Mouse (Mus musculus) adrenal gland, adult 8-10 months (tissue): ENCODE measurements around the gene Emcn. TPM values are rescaled to one million over a fixed set of nuclear protein-coding genes. Genes with fewer than 3 reads are reported as not detected.

ENCODE experiments used
- DNase-seq: peaks from one replicate; pipeline ENCODE4 v3.0.0; 2022
- total RNA-seq, 4 experiments: library from RNA; stranded (reverse); gene quantifications; 2 replicates each; pipeline ENCODE4 v1.2.4; 2022

Emcn gene
- 100 to 1,000 TPM in 3 of 4 experiments, 10 to 100 TPM in 1; 84.3 to 154 (median 135) TPM for total RNA-seq

- peak; percentile 7 for DNase-seq
These were observed at the start of gene Emcn for GRCm38 (mm10) chr3:137340938-137341337. Gene Emcn, plus strand, starts transcription at chr3:137341067.

GRCm38 (mm10) chr3:137293174-137293591, 47.7 kb upstream of the Emcn start:
- no peak for DNase-seq

- DNase-seq = no peak
These were observed 42.6 kb upstream of the Emcn start for GRCm38 (mm10) chr3:137298230-137298629.

- no peak for DNase-seq
These were observed 40.7 kb upstream of the Emcn start for GRCm38 (mm10) chr3:137300210-137300609.

GRCm38 (mm10) chr3:137301195-137301594, 39.7 kb upstream of the Emcn start:
- DNase-seq = no peak

- no peak for DNase-seq
These were observed 38.1 kb upstream of the Emcn start for GRCm38 (mm10) chr3:137302804-137303203.

- DNase-seq = no peak
These were observed 30.9 kb upstream of the Emcn start for GRCm38 (mm10) chr3:137309959-137310358.

GRCm38 (mm10) chr3:137312540-137312939, 28.3 kb upstream of the Emcn start:
- no peak for DNase-seq

GRCm38 (mm10) chr3:137313775-137314362, 27.0 kb upstream of the Emcn start:
- DNase-seq = no peak

- no peak for DNase-seq
These were observed 22.5 kb upstream of the Emcn start for GRCm38 (mm10) chr3:137318371-137318770.

- DNase-seq = no peak
These were observed 20.9 kb upstream of the Emcn start for GRCm38 (mm10) chr3:137319950-137320349.

GRCm38 (mm10) chr3:137322304-137322703, 18.6 kb upstream of the Emcn start:
- DNase-seq = peak; percentile 13

- no peak for DNase-seq
These were observed 11.0 kb upstream of the Emcn start for GRCm38 (mm10) chr3:137329898-137330297.

GRCm38 (mm10) chr3:137330950-137331349, 9.9 kb upstream of the Emcn start:
- no peak for DNase-seq

- DNase-seq = no peak
These were observed 8.3 kb upstream of the Emcn start for GRCm38 (mm10) chr3:137332531-137332930.

- no peak for DNase-seq
These were observed 4.9 kb upstream of the Emcn start for GRCm38 (mm10) chr3:137335957-137336356.

GRCm38 (mm10) chr3:137343446-137343845, 2.6 kb downstream of the Emcn start:
- peak; percentile 5 for DNase-seq

- DNase-seq = no peak
These were observed 11.0 kb downstream of the Emcn start for GRCm38 (mm10) chr3:137351882-137352281.

GRCm38 (mm10) chr3:137356697-137357096, 15.8 kb downstream of the Emcn start:
- DNase-seq = no peak

GRCm38 (mm10) chr3:137367123-137367825, 26.4 kb downstream of the Emcn start:
- DNase-seq = no peak

- no peak for DNase-seq
These were observed 27.0 kb downstream of the Emcn start for GRCm38 (mm10) chr3:137367826-137368325.

- DNase-seq = no peak
These were observed 32.0 kb downstream of the Emcn start for GRCm38 (mm10) chr3:137372854-137373253.

- DNase-seq = no peak
These were observed 41.4 kb downstream of the Emcn start for GRCm38 (mm10) chr3:137382311-137382710.

GRCm38 (mm10) chr3:137395588-137395987, 54.7 kb downstream of the Emcn start:
- DNase-seq = no peak
